Mouse (Mus musculus): ENCODE results near the gene Mbd3. TPM values are rescaled to one million over a fixed set of nuclear protein-coding genes. Genes with fewer than 3 reads are reported as not detected.

The Mbd3 gene
- 131 and 143 TPM in 2 replicates for polyA plus RNA-seq (2012; rRNA removed)

DNA sequence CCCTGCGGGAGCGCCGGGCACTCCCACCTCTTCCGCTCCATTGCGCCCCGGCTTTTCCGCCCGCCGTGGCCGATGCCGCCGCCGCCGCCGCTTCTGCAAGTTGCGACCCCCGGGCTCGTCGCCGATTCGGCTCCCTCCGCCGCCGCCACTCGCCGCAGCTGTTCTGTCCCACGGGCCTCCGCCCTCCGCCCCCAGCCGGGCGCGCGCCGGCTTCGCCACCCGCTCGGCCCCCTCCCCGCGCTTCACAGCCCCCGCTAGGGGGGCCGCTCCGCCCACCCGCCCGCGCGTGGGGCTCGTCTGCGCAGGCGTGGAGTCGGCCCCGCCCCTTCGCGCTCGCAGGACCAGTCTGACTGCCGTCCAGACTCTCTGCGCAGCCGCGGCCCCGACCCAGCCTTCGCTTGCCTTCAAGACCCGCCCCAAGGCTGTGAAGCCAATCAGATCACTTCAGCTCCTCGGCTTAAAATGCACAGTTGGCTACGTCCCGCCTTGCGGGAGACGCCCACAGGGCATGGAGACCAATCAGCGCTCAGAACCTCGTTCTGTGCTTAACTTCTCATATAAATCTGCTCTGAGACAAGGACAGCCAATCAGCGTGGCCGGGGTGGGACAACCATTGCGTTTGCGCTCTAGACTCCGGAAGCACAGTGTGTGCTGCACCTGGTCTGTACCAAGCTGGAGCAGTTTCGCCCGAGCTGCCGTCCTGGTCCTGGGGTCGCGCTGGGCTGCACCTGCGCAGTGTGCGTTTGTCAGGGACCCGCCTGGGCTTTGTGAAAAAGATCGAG, at the start of gene Mbd3:
Mbd3 (minus strand) TSS at position 360 of the 782 bp plus-strand sequence.
- Histone ChIP-seq H3K4me1 (ENCODE audit: control insufficient read depth, insufficient read depth, low read length) (peaks cover 14% of the 10 kb centered on the region), H3K4me3 (replicated peaks; ENCODE audit: extremely low read depth, low read depth, low read length) (peak within 1 kb of the TSS; percentile 81)
- WGBS, result under 1% methylated on average over 77 of the region's 82 CpGs
- DNase-seq, result peak; percentile 99
- TF ChIP-seq POLR2A (IDR thresholded peaks at IDR 0.05; ENCODE audit: borderline replicate concordance, extremely low read depth, low read depth, low read length), result peak; percentile 99
- TF ChIP-seq CTCF (IDR thresholded peaks at IDR 0.05; ENCODE audit: insufficient read depth, low read length), result no peak

- Histone ChIP-seq H3K4me3 (replicated peaks; ENCODE audit: extremely low read depth, low read depth, low read length) (no peak overlapping the region), H3K4me1 (ENCODE audit: control insufficient read depth, insufficient read depth, low read length) (peaks cover 2% of the 10 kb centered on the region; the same call in 1 of the 2 replicates)
- TF ChIP-seq CTCF (IDR thresholded peaks at IDR 0.05; ENCODE audit: insufficient read depth, low read length), result peak; percentile 93
- no peak for TF ChIP-seq POLR2A (IDR thresholded peaks at IDR 0.05; ENCODE audit: borderline replicate concordance, extremely low read depth, low read depth, low read length)
- peak; percentile 74 for DNase-seq
- 9% methylated on average over 26 of the region's 26 CpGs for WGBS
Observed at GRCm38 (mm10) chr10:80445898-80446601, 46.7 kb upstream of the Mbd3 start.

DNA sequence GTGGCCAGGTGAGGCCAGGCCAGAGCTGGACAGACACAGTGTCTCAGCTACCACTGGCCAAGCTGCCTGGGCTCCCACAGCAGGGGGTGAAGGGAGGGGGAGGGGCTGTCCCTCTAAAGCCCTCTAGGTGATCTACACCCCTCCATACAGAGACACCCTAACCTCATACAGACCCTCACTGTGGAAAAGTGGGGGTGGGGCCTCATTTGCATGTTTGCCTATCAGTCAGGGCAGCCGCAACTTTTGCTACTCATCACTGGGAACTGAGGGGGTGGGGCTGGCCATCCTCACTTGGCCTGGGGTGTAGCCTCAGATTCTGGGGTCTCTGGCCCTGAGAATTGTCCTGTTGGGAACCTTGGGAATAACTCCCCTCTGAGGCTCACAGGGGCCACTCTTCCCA, 45.7 kb upstream of the Mbd3 start:
- Histone ChIP-seq H3K4me1 (ENCODE audit: control insufficient read depth, insufficient read depth, low read length) (peaks cover 2% of the 10 kb centered on the region; the same call in 1 of the 2 replicates), H3K4me3 (replicated peaks; ENCODE audit: extremely low read depth, low read depth, low read length) (no peak overlapping the region)
- no peak for DNase-seq
- no peak for TF ChIP-seq CTCF (IDR thresholded peaks at IDR 0.05; ENCODE audit: insufficient read depth, low read length)
- WGBS, result 74% methylated on average over 1 of the region's 1 CpGs

DNA sequence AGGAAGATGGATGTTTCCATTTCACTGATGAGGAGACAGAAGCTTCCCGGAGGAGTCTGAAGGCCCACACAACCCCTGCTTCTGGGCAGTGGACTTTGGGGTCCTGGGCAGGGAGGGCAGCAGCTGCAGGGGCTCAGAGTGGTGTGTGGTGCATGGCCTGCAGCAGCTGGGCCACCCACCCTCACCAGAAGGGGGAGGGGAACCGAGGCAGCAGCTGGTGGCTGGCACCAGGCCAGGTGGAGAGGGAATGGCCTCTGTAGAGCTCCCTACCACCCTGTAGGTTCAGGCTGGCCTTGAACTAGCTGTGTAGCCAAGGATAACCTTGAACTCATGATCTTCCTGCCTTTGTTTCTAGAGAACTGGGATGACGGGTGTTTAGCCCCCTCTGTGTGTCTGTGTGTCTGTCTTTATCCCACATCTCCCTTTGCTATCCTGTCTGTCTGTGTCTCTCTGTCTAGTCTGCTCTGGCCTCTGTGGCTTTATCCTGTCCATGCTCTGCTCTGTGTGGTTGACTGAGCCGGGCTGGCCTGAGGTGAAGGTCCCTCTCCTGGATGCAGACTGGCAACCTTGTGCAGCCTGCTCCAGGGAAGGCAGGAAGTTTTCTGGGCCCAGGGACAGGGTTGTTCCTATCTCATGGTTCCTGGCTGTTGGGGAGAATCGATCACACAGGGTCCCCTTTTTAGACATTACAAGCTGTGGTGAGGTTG, 45.1 kb upstream of the Mbd3 start:
- Histone ChIP-seq H3K4me1 (ENCODE audit: control insufficient read depth, insufficient read depth, low read length) (peaks cover 2% of the 10 kb centered on the region; the same call in 1 of the 2 replicates), H3K4me3 (replicated peaks; ENCODE audit: extremely low read depth, low read depth, low read length) (no peak overlapping the region)
- WGBS, result 38% methylated on average over 5 of the region's 5 CpGs
- DNase-seq, result no peak
- no peak for TF ChIP-seq POLR2A (IDR thresholded peaks at IDR 0.05; ENCODE audit: borderline replicate concordance, extremely low read depth, low read depth, low read length)
- no peak for TF ChIP-seq CTCF (IDR thresholded peaks at IDR 0.05; ENCODE audit: insufficient read depth, low read length)

DNA sequence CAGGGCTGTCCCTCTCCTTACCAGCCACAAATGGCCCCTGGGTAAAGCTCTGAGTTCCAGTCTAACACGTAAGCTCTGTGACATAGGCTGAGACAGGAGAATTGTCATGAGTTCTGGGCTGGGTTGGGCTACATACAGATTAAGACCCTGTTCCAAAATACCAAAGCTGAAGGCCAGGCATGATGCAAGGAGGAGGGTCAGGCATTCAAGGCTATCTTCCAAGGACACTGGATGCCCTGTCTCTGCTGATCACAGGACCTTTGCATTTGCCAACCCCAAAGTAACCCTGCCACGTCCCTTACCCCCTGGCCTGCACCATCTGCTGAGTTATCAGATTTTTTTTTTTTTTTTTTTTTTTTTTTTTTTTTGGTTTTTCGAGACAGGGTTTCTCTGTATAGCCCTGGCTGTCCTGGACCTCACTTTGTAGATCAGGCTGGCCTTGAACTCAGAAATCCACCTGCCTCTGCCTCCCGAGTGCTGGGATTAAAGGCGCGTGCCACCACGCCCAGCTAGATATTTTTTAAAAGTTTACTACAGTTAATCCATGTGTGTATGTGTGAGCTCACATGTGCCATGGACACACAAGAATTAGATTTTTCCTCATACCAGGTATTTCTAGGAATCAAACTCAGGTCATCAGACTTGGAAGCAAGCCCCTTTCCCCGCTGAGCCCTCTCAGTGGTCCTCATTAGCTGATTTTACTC, 44.4 kb upstream of the Mbd3 start:
- no peak overlapping the region for H3K4me3 ChIP-seq (replicated peaks; ENCODE audit: extremely low read depth, low read depth, low read length)
- H3K4me1 ChIP-seq (ENCODE audit: control insufficient read depth, insufficient read depth, low read length), result peaks cover 2% of the 10 kb centered on the region; the same call in 1 of the 2 replicates
- no peak for DNase-seq
- TF ChIP-seq CTCF (IDR thresholded peaks at IDR 0.05; ENCODE audit: insufficient read depth, low read length) (no peak), POLR2A (IDR thresholded peaks at IDR 0.05; ENCODE audit: borderline replicate concordance, extremely low read depth, low read depth, low read length) (no peak)
- WGBS, result 83% methylated on average over 8 of the region's 8 CpGs

GRCm38 (mm10) chr10:80442989-80443388, 43.6 kb upstream of the Mbd3 start:
- 58% methylated on average over 2 of the region's 2 CpGs for WGBS
- DNase-seq, result no peak
- Histone ChIP-seq H3K4me3 (replicated peaks; ENCODE audit: extremely low read depth, low read depth, low read length) (no peak overlapping the region), H3K4me1 (ENCODE audit: control insufficient read depth, insufficient read depth, low read length) (peaks cover 2% of the 10 kb centered on the region; the same call in 1 of the 2 replicates)
- no peak for TF ChIP-seq CTCF (IDR thresholded peaks at IDR 0.05; ENCODE audit: insufficient read depth, low read length)
- TF ChIP-seq POLR2A (IDR thresholded peaks at IDR 0.05; ENCODE audit: borderline replicate concordance, extremely low read depth, low read depth, low read length), result no peak

GRCm38 (mm10) chr10:80441598-80441997, 42.2 kb upstream of the Mbd3 start:
- Histone ChIP-seq H3K4me1 (ENCODE audit: control insufficient read depth, insufficient read depth, low read length) (peaks cover 2% of the 10 kb centered on the region; the same call in 1 of the 2 replicates), H3K4me3 (replicated peaks; ENCODE audit: extremely low read depth, low read depth, low read length) (no peak overlapping the region)
- WGBS, result 61% methylated on average over 8 of the region's 8 CpGs
- TF ChIP-seq POLR2A (IDR thresholded peaks at IDR 0.05; ENCODE audit: borderline replicate concordance, extremely low read depth, low read depth, low read length), result no peak
- no peak for TF ChIP-seq CTCF (IDR thresholded peaks at IDR 0.05; ENCODE audit: insufficient read depth, low read length)
- DNase-seq, result no peak

GRCm38 (mm10) chr10:80440031-80440430, 40.7 kb upstream of the Mbd3 start:
- no peak overlapping the region for H3K4me3 ChIP-seq (replicated peaks; ENCODE audit: extremely low read depth, low read depth, low read length)
- H3K4me1 ChIP-seq (ENCODE audit: control insufficient read depth, insufficient read depth, low read length), result no peaks in the 10 kb centered on the region
- TF ChIP-seq POLR2A (IDR thresholded peaks at IDR 0.05; ENCODE audit: borderline replicate concordance, extremely low read depth, low read depth, low read length) (no peak), CTCF (IDR thresholded peaks at IDR 0.05; ENCODE audit: insufficient read depth, low read length) (no peak)
- no peak for DNase-seq

DNA sequence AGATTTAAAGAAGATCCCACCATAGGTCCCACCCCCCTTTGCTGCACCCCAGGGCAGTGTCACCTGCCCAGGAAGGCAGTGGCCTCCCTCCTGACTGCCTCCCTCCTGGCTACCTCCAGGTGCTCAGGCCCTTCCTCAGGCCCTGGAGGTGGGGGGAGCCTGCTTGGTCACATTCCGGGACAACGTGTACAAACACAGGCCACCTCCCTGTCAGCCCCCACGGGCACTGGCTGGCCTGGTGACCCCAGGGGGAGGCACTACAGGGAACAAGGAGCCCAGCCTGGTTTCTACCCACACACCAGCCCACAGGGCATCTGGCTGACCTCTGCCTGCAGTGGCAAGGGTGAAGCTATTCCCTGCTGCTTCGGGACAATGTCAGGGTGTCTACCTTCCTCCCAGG, 38.6 kb upstream of the Mbd3 start:
- DNase-seq, result no peak

More for the DNA sequence above, 38.6 kb upstream of the Mbd3 start:
- TF ChIP-seq CTCF (IDR thresholded peaks at IDR 0.05; ENCODE audit: insufficient read depth, low read length), result no peak
- no peak for TF ChIP-seq POLR2A (IDR thresholded peaks at IDR 0.05; ENCODE audit: borderline replicate concordance, extremely low read depth, low read depth, low read length)
- H3K4me1 ChIP-seq (ENCODE audit: control insufficient read depth, insufficient read depth, low read length), result no peaks in the 10 kb centered on the region
- WGBS, result 60% methylated on average over 4 of the region's 4 CpGs
- no peak overlapping the region for H3K4me3 ChIP-seq (replicated peaks; ENCODE audit: extremely low read depth, low read depth, low read length)

All from lung, adult 2 months (tissue).